Mouse (Mus musculus) embryonic fibroblast, embryonic 13.5 days (primary cell): ENCODE measurements around the gene Frem1.

Experiments used
- CTCF ChIP-seq: IDR thresholded peaks from 2 replicates; pipeline ENCODE4 v1.5.1; 2011; ENCODE audit warnings: mild to moderate bottlenecking, control low read depth, low read length, moderate library complexity, borderline replicate concordance; ENCODE audit not compliant: insufficient read depth
- POLR2A ChIP-seq: IDR thresholded peaks from 2 replicates; pipeline ENCODE4 v1.6.1; 2011; ENCODE audit warnings: low read depth, mild to moderate bottlenecking, control low read depth, low read length, moderate library complexity

- TF ChIP-seq POLR2A (no peak), CTCF (no peak)
Observed at GRCm38 (mm10) chr4:83020759-83021555, 31.2 kb downstream of the Frem1 start.
